Mouse (Mus musculus): ENCODE data around the gene Best1. TPM values are rescaled to one million over a fixed set of nuclear protein-coding genes. Genes with fewer than 3 reads are reported as not detected.
"Not testable (repeated sequence)": the region's sequence is repeated elsewhere in the genome, so short reads cannot be mapped to it uniquely, and the experiment has no call there.

Gene Best1
- polyA plus RNA-seq, 1 experiment, result 3.8 TPM

DNA sequence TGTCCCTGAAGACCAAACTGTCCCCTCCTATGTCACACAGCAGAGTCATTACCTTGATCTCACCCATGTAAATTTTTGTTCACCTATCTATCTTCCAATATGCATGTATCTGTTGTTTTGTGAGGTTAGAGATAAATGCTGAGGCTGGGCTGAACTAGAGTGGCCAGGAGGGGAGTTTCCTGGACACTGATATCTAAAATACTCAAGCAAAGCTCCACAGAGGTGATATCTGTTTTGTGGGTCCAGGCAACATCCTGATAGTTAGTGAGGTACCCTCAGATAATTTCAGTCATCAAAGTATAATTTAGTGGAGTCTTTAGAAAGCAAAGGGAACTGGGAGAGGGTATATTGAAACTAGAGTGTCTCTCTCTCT lies 11.6 kb downstream of the Best1 start:
- no peak for DNase-seq (ENCODE audit: low spot score)

- DNase-seq (ENCODE audit: low spot score), result no peak
These were observed 12.1 kb downstream of the Best1 start for GRCm38 (mm10) chr19:9989171-9989883.

DNA sequence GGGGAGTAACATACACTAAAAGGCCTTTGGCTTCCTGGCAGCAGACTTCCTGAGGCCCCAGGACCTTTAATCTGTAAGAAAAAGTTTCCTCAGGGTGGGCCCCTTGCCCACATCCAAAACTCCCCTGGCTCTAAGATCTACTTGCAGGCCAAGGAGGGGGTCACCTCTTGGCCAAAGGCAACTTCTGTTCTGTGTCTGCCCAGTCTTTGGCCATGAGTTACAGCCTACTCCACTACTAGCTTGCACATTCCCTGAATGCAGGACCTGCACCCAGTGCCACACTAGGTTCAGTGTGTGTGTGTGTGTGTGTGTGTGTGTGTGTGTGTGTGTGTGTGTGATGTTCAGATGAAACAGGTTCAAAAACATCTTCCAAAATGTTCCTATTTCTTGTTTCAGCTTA lies 13.8 kb downstream of the Best1 start:
- DNase-seq (ENCODE audit: low spot score), result no peak

- DNase-seq (ENCODE audit: low spot score), result no peak
These were observed 14.2 kb downstream of the Best1 start for GRCm38 (mm10) chr19:9987192-9987591.

GRCm38 (mm10) chr19:9985900-9986421 lies 15.5 kb downstream of the Best1 start:
- DNase-seq (ENCODE audit: low spot score), result no peak

DNA sequence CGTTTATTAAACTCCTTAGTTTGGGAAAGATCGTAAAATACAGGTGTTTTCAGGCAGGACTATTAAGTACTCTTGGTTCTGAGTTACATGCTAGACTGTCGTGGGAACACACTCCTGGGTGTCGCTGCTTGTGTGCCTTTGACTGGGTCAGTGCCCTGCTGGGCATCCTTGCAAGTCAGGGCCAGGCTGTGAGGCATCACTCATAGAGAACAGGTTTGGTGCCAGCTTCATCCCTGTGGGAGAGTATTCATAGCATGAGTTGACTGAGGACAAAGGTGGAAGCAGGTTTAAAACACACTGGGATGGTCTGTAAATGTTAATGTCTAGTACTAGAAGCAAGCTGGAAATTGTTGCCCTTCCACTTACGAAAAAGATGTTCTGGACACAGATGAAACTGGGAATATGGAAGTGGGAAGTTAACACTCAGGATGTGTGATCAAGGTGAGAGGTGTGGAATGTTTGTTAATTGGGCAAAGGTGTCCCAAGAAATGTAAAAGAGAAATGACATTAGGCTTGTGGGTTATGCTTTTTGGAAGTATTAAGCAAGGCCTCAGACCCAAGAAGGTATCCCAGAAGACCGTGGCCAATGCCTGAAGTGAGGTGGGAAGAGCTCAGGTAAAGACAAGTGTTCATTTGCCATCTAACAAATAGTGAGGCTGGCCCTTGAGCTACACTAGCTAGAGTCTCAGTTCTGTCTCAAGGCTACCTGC lies 16.1 kb downstream of the Best1 start:
- no peak for DNase-seq (ENCODE audit: low spot score)

- DNase-seq (ENCODE audit: low spot score), result no peak
These were observed 17.1 kb downstream of the Best1 start for GRCm38 (mm10) chr19:9984111-9985055.

GRCm38 (mm10) chr19:9982852-9983542 lies 18.4 kb downstream of the Best1 start:
- DNase-seq (ENCODE audit: low spot score), result no peak

- peak; percentile 97 for DNase-seq (ENCODE audit: low spot score)
These were observed 19.1 kb downstream of the Best1 start for GRCm38 (mm10) chr19:9982151-9982851.

DNA sequence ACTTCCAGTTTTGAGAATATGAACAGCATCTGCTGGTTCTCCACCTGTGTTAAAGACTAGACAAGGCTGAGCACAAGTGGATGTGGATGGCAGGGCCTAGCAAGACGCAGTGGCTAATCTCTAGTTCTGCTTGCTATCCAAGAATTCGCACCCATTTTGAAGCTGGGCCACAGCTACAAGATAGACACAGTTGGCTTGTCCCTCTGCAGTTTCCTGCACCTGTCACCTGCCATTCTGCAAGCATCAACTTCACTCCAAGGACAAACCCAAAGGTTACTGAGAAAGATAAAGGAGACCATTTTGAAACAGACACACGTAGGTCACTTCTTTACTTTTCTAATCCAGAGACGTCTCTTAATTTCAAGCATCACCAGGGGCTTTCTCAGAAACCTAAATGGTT lies 19.8 kb downstream of the Best1 start:
- DNase-seq (ENCODE audit: low spot score), result no peak

DNA sequence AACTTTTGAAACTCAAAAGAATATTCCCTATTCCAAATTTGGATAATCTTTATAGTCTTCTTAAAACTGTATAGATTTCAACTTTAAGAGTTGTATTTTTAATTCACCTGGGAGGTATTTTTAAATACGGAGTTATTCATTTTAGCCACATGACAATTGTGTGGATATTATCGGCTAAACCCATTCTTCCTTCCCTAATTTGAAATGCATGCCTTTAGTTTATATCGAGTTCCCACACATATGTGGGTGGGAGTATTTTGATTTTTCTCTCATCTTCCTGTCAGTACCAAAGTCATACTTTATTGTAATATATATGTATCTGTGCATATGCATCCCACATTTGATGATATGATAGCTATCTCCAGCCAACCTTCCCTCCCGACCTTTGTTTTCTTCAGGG lies 21.2 kb downstream of the Best1 start, which contains the start of gene Fth1:
TSS of gene Fth1 (plus strand) at position 341 of the 400 bp plus-strand sequence.
- DNase-seq (ENCODE audit: low spot score), result no peak

DNA sequence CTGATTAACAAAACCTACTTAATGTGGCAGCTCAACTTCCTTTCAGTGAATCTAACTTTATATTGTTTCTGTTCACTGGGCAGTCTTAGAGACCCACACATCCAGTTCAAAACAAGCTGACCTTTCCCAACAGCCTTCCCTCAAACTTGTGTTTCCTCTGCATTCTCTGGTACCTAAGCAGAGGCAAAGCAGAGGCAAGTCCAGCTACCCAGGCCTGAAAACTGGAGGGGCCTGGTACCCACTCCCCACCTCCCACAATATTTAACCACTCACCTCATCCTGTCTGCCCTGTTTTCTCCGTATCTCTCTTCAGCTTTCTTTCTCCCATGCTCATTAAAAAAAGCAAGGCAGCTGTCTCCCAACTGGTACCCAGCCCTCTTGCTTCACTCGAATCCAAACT lies 22.3 kb downstream of the Best1 start:
- DNase-seq (ENCODE audit: low spot score), result no peak

- no peak for DNase-seq (ENCODE audit: low spot score)
These were observed 22.9 kb downstream of the Best1 start for GRCm38 (mm10) chr19:9978431-9978951.

DNA sequence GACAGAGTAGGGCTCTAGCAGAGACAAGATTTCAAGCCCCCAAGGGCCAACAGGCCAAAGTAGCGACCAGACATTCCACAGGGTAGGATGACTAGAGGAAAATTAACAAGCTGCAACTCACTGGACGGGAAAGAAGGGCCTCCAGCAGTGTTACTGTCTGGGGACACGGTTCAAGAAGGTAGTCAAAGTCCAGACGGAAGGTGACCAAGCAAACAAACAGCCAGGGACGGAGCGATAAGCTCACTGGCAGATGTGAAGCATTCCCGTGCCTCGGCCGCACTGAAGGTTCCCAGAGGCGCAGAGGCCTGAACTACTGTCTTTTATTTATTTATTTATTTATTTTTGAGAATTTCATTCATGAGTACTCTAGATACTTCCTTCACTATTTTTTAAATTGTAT lies 24.3 kb downstream of the Best1 start:
- DNase-seq (ENCODE audit: low spot score), result no peak

DNA sequence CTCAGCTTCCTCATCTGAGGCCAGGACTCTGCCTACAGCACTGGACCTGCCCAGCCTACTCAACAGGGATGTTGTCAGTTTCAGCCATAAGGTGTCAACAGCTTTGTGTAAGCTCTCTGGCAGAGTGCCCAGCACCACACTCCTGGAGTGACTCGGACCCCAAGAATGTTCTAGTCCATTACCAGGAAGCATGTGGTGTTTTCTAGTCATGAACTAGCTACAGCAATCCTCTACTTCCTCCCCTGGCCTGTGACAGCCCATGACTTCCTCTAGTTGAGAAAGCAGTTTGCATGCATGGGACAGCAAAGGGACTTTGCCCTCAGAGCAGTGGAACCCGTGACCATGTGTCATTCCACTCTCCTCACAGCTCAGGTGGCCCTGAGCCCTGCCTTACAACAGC lies 26.6 kb downstream of the Best1 start:
- not testable (repeated sequence) for DNase-seq (ENCODE audit: low spot score)

DNA sequence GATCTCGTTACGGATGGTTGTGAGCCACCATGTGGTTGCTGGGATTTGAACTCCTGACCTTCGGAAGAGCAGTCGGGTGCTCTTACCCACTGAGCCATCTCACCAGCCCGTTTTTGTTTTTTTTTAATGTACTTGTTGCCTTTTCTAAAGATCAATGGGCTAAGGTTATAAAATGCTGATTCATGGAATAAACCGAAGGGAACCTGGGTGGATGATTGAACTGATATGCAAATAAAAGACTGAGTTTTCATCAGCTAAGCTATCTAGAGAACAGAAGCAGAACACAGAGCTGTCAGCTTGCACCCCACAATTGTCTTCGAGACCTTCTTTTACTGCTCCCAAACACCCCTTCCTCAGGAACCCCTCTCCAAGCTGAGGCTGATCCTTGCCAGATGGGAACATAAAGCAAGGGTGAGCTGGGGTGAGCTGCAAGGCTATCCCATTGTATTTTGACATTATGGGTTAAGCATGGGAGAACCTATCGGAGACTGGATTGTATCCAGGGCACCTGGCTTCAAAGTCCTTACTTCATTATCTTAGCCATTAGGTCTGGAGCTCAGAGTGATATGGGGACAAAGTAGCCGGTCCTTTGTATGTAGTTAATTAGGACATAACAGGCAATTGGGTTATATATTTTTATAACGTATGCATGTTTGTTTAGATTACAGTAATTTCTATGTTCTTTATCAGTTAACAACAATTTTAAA lies 33.2 kb downstream of the Best1 start:
- no peak for DNase-seq (ENCODE audit: low spot score)

DNA sequence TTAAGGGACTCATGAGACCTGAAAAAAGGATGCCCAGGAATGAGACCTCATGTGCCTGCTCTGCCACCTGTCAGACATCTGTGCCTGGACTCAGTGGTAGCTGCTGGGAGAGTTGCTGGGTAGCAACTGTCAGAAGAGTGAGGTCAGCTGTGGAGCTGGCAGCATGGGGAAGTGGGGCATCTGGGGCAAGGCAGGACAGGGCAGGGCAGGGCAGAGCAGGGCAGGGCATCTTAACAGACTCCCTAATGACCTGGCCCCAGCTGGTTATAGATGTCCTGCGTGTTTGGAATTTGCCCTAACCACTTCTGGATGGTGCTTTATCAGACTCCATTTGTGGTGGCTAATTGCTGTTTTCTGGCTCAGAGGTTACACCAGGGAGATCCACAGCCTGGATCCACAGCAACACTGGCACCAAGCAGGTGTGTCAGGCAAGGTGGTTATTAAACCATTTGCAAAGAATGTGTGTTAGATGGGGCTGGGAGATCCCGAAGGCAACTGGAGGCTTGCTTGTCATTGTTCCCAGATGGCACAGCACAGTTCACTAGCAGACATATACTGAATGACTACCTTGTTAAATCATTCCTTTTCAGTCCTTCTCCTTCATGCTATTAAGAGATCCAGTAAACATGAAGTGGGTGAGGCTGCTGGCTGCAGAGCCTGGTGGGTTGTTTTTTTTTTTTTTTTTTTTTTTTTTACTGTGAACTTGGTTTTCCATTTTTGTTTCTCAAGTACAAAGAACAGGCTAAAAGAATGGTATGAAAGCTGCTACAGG lies 35.2 kb downstream of the Best1 start:
- no peak for DNase-seq (ENCODE audit: low spot score)

- no peak for DNase-seq (ENCODE audit: low spot score)
These were observed 37.1 kb downstream of the Best1 start for GRCm38 (mm10) chr19:9964205-9964916.

Data from urinary bladder, adult 2 months (tissue).